Mouse (Mus musculus): Measurements from ENCODE around the gene Clic1. TPM values are rescaled to one million over a fixed set of nuclear protein-coding genes. Genes with fewer than 3 reads are reported as not detected.

Gene Clic1
- polyA plus RNA-seq, 1 experiment from 2014 or later, result 62.4 TPM

DNA sequence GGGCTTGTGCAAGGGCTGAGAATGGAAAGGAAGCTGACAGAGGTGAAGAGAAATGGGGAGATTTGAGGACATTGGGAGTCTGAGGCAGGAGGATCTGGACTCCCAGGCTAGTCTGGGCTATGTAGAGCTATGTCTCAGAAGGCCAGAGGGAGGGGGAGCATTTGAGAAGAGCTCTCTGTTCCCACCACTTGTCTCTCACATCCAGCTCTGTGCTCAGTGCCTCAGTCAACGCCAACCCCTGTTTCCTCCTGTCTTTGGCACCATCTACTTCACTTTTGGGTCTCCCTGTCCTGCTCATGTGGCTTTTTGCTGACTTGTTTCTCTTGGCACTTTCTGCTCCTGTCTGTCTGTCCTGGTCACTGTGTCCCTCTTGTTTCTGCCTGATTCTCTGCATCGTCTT lies 27.5 kb downstream of the Clic1 start:
- Histone ChIP-seq H3K36me3 (replicated peaks) (no peaks in the 10 kb centered on the region), H3K4me3 (peak overlapping the region; percentile 21; the same call in 1 of the 2 replicates), H3K9me3 (no peaks in the 10 kb centered on the region), H3K27ac (no peak overlapping the region), H3K27me3 (replicated peaks) (no peaks in the 10 kb centered on the region), H3K9ac (no peak overlapping the region), H3K4me2 (peak overlapping the region; percentile 43; the same call in 1 of the 2 replicates), H3K4me1 (peaks cover 11% of the 10 kb centered on the region; the same call in 1 of the 2 replicates)
- ATAC-seq (replicated peaks), result no peak
- WGBS, result 41% methylated on average over 2 of the region's 2 CpGs

DNA sequence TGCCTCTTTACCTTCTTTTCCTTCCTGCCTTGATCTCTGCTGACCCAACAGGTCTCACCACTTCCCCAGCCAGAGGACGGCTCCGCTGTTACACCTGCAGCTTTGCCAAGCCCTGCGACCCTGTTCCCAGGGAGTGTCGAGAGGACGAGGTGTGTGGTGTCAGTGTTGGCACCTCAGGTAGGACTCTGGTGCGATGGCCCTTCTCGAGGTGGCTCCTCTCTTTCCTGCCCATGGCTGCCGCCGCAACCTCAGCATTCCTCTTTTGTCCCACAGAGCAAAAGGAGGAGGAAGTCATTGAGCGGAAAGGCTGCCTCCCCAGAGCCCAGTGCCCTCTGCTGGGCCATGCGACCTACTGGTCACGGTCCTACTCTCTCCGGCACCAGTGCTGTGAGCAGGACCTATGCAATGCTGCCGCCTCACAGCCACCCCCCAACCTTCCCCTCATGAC lies 28.0 kb downstream of the Clic1 start, which contains the start of gene Ly6g6d:
Ly6g6d (minus strand) TSS at position 280 of the 448 bp plus-strand sequence.
- H3K4me2 ChIP-seq, result peak within 1 kb of the TSS; percentile 43
- ATAC-seq (replicated peaks), result 0 out of 2 replicates have a peak, but pooled peaks have one; percentile 37
- 9% methylated on average over 14 of the region's 14 CpGs for WGBS
- peak within 1 kb of the TSS; percentile 21 for H3K4me3 ChIP-seq
- H3K9me3 ChIP-seq, result no peaks in the 10 kb centered on the region
- H3K27ac ChIP-seq, result no peak within 1 kb of the TSS
- peaks cover 11% of the 10 kb centered on the region; the same call in 1 of the 2 replicates for H3K4me1 ChIP-seq
- H3K36me3 ChIP-seq (replicated peaks), result no peaks in the 10 kb centered on the region
- H3K27me3 ChIP-seq (replicated peaks), result no peaks in the 10 kb centered on the region
- no peak within 1 kb of the TSS; the same call in 1 of the 2 replicates for H3K9ac ChIP-seq

DNA sequence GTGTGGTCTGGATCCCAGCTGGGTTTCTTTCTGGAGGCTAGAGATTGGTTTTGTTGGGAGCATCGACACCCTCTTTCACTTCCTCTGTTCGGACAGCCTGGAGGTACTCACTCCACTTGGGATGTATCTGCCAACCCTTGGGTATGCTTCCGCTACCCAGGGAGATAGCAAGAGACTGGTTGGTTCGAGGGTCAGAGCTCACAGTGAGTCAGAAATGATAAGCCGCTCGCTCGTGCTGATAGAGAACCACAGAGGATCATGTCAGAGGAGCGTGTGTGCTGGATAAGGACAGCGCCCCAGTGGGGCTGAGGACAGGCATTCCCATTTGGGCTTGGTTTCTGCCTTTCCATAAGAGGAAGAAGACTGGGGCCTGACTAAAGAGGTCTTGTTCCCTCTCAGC lies 30.0 kb downstream of the Clic1 start:
- 72% methylated on average over 9 of the region's 9 CpGs for WGBS
- no peak for ATAC-seq (replicated peaks)
- H3K9ac ChIP-seq, result no peak overlapping the region

DNA sequence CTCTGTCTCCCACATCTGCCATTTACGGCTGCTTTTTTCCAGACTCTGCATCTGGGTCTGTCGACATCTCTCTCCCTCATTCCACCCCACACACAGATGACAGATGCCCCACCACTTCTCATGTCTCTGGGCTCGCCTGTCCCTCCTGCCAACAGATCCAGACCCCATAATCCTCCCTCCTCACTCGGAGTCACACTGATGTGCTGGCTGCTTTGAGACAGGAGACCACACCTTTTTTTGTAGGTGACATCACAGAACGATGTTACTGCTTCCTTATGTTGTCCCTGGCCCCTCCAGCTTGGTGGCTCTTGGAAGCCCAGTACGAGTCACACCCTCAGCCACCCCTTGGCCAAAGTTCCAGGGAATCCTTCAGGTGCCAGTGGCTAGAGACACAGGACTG lies 30.5 kb downstream of the Clic1 start:
- WGBS, result 62% methylated on average over 6 of the region's 6 CpGs
- no peak overlapping the region for H3K4me3 ChIP-seq
- no peak overlapping the region for H3K27ac ChIP-seq

More for the DNA sequence above, 30.0 kb downstream of the Clic1 start:
- no peaks in the 10 kb centered on the region for H3K9me3 ChIP-seq
- no peaks in the 10 kb centered on the region for H3K36me3 ChIP-seq (replicated peaks)
- H3K27me3 ChIP-seq (replicated peaks), result no peaks in the 10 kb centered on the region
- no peak overlapping the region for H3K27ac ChIP-seq
- H3K4me2 ChIP-seq, result no peak overlapping the region
- no peak overlapping the region for H3K4me3 ChIP-seq
- peaks cover 11% of the 10 kb centered on the region; the same call in 1 of the 2 replicates for H3K4me1 ChIP-seq

DNA sequence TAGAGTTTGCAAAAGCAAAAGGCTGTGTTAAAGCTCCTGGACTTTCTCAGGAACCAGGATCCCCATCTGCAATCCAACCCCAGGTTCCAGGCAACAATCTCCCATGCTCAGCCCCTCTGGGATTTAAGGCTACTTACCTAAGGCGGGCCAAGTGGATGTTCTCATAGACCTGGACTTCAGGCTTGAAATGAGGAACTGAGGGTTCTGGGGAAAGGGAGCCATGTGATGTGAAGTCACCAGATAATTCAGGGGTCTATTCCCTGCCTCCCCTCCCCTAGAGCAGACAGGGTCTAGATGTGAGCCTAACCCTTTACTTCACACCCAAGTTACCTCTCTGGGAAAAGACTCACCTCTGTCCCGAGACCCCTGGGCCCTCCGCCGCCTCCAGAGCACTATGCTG lies 30.9 kb downstream of the Clic1 start:
- Histone ChIP-seq H3K36me3 (replicated peaks) (no peaks in the 10 kb centered on the region), H3K9ac (no peak overlapping the region), H3K9me3 (no peaks in the 10 kb centered on the region), H3K4me1 (peaks cover 11% of the 10 kb centered on the region; the same call in 1 of the 2 replicates), H3K4me2 (no peak overlapping the region), H3K27me3 (replicated peaks) (no peaks in the 10 kb centered on the region), H3K27ac (no peak overlapping the region), H3K4me3 (no peak overlapping the region)
- WGBS, result 87% methylated on average over 4 of the region's 4 CpGs
- ATAC-seq (replicated peaks), result no peak

More for the DNA sequence above, 30.5 kb downstream of the Clic1 start:
- Histone ChIP-seq H3K4me2 (no peak overlapping the region), H3K9me3 (no peaks in the 10 kb centered on the region), H3K27me3 (replicated peaks) (no peaks in the 10 kb centered on the region), H3K9ac (no peak overlapping the region), H3K4me1 (peaks cover 11% of the 10 kb centered on the region; the same call in 1 of the 2 replicates), H3K36me3 (replicated peaks) (no peaks in the 10 kb centered on the region)
- no peak for ATAC-seq (replicated peaks)

DNA sequence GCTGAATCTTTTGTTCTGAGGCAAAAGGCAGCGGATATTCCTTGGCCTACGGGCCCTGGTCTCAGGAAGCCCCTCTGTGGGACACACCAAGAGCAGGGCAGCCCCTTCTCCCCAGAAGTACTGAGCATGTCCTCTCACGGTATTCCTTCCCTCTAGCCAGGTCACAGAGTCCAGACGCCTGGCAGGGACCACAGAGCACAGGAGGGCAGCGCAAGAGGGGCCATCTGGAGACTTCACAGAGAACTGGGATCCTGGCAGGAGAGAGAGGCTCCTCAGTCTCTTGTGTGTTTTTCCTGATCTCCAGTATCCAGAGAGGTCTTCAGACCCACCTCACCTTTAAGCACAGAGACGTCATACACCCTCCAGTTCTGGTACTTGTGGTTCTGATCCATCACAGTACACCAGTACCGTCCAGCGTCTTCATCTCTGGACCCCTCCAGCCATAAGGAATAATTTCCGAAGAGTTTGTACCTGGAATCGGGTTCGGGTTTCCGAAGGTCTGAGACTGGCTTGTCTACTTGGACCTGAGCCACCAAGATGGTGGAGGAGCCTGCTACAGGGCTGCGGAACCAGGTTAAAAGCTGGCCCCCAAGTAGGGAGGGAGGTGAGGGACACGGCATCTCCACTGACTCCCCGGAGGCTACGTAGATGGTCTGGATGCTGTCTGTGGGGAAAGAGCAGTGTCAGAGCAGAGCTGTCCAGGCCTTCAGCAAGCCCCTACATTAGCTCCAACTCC lies 33.2 kb downstream of the Clic1 start:
- WGBS, result 83% methylated on average over 16 of the region's 16 CpGs

DNA sequence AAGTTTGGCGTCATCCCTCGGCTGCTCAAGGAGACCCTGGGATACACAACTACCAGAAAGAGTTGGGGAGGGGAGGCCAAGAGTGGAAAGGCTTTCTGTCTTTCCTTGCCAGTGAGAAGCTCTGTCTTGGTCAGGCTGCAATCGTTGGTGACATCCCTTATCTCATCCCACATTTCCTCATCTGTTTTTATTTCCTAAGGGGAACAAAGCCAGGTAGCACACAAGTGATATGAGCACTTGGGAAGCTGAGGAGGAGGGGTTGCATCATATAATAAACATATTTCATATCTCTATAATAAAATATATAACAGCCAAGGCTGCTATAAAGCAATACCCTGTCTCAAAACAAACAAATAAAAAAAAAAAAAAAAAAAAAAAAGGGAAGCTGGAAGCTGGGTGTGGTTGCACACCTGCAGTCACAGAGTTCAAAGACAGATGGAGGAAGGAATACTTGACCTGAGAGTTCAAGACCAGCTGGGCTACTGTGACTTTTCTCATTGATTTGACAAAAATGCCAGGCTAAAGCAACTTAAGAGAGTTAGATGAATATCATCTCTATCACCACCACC lies 34.2 kb downstream of the Clic1 start:
- H3K9me3 ChIP-seq, result no peaks in the 10 kb centered on the region
- H3K9ac ChIP-seq, result no peak overlapping the region
- H3K4me3 ChIP-seq, result no peak overlapping the region
- H3K4me2 ChIP-seq, result no peak overlapping the region
- ATAC-seq (replicated peaks), result no peak
- no peaks in the 10 kb centered on the region for H3K4me1 ChIP-seq
- no peaks in the 10 kb centered on the region for H3K27me3 ChIP-seq (replicated peaks)
- WGBS, result 85% methylated on average over 3 of the region's 3 CpGs
- H3K36me3 ChIP-seq (replicated peaks), result no peaks in the 10 kb centered on the region
- H3K27ac ChIP-seq, result no peak overlapping the region

More for the DNA sequence above, 33.2 kb downstream of the Clic1 start:
- no peak overlapping the region for H3K27ac ChIP-seq
- no peaks in the 10 kb centered on the region for H3K27me3 ChIP-seq (replicated peaks)
- no peaks in the 10 kb centered on the region for H3K36me3 ChIP-seq (replicated peaks)
- H3K9ac ChIP-seq, result no peak overlapping the region
- H3K4me2 ChIP-seq, result no peak overlapping the region
- no peak for ATAC-seq (replicated peaks)
- H3K4me1 ChIP-seq, result peaks cover under 1% of the 10 kb centered on the region; the same call in 1 of the 2 replicates
- H3K4me3 ChIP-seq, result no peak overlapping the region
- no peaks in the 10 kb centered on the region for H3K9me3 ChIP-seq

DNA sequence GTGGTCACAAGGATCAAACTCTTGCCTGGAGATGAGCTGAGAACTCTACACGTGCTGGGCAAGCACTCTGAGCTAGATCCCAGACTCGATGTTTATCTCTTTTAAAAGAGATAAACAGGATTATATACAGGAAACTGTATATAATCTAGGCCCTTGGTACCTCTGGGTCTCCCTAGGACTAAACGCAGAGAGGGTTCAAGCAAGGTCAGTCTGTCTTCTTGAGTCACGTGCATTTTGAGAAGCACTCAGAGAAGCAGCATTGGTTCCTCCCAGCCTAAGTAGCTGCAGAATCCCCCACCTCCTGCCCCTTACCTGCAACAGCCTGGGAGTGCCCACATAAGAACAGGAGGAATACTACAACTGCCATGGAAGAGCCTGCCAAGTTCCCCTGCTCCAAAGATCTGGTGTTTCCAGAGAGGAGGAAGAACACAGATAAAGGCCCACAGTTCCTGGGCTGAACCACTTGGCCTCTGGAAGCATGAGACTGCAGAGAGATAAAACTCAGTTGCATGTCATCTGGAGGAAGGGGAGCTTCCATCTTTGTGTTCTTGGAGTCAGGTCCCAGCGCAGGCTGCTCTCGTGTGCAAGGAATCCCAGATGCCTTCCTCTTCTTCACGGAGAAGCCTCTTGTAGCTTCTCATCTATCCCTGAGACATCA lies 35.6 kb downstream of the Clic1 start, which contains the start of gene Ly6g6f:
Ly6g6f (minus strand) TSS at position 403 of the 658 bp plus-strand sequence.
- Histone ChIP-seq H3K4me1 (peaks cover 7% of the 10 kb centered on the region), H3K27me3 (replicated peaks) (no peaks in the 10 kb centered on the region), H3K9ac (no peak within 1 kb of the TSS), H3K4me2 (no peak within 1 kb of the TSS), H3K9me3 (no peaks in the 10 kb centered on the region), H3K4me3 (no peak within 1 kb of the TSS), H3K36me3 (replicated peaks) (no peaks in the 10 kb centered on the region), H3K27ac (no peak within 1 kb of the TSS)
- 86% methylated on average over 7 of the region's 7 CpGs for WGBS
- no peak for ATAC-seq (replicated peaks)

DNA sequence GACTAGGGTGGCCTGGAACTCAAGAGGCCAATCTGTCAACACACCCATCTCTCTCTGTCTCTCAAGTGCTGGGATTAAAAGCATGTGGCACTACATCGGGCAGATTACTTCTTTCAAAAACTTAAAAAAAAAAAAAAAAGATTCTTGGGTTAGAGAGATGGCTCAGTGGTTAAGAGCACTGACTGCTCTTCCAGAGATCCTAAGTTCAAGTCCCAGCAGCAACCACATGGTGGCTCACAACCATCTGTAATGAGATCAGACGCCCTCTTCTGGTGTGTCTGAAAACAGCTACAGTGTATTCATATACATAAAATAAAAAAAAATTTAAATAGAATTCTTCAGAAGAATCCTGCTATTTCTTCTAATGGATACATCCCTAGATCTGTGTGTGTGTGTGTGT lies 38.4 kb downstream of the Clic1 start:
- 51% methylated on average over 2 of the region's 2 CpGs for WGBS
- no peak for ATAC-seq (replicated peaks)
- no peaks in the 10 kb centered on the region for H3K27me3 ChIP-seq (replicated peaks)

DNA sequence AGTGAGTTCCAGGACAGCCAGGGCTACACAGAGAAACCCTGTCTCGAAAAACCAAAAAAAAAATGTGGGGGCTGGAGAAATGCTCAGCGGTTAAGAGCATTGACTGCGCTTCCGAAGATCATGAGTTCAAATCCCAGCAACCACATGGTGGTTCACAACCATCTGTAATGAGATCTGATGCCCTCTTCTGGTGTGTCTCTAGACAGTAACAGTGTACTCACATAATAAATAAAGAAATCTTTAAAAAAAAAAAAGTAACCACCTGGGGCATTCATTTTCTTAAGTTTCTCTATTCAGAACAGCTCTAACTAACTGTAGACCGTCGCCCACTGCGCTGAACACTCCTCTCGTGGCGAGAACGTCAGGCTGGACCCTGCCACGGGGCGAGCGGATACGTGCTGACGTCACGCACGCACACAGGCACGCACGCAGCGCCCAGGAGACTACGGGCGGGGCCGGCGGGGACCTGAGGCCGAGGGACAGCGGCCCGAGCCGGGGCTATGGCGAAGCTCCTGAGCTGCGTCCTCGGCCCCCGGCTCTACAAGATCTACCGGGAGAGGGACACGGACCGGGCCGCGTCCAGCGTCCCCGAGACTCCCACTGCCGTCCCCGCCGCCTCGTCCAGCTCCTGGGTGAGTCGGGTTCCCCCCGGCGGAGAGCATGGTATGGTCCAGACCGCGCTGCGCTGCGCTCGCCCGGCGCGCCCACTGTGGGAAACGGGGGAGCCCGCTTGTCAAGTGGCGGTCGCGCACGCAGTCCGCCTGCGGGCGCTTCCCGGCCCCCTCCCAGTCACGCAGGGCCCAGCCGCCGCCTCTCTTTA lies 39.3 kb downstream of the Clic1 start, which contains the start of gene Abhd16a:
Abhd16a (plus strand) TSS at position 439 of the 820 bp plus-strand sequence.
- Histone ChIP-seq H3K4me2 (peak within 1 kb of the TSS; percentile 67), H3K9ac (peak within 1 kb of the TSS; percentile 94), H3K27me3 (replicated peaks) (no peaks in the 10 kb centered on the region), H3K4me3 (peak within 1 kb of the TSS; percentile 73), H3K27ac (peak within 1 kb of the TSS; percentile 100), H3K36me3 (replicated peaks) (no peaks in the 10 kb centered on the region; the same call in 1 of the 2 replicates), H3K4me1 (peaks cover 15% of the 10 kb centered on the region), H3K9me3 (no peaks in the 10 kb centered on the region)
- 3% methylated on average over 66 of the region's 67 CpGs for WGBS
- ATAC-seq (replicated peaks), result peak; percentile 99

More for the DNA sequence above, 38.4 kb downstream of the Clic1 start:
- Histone ChIP-seq H3K36me3 (replicated peaks) (no peaks in the 10 kb centered on the region; the same call in 1 of the 2 replicates), H3K9ac (no peak overlapping the region), H3K4me3 (no peak overlapping the region), H3K9me3 (no peaks in the 10 kb centered on the region), H3K4me1 (peaks cover 15% of the 10 kb centered on the region), H3K4me2 (no peak overlapping the region), H3K27ac (no peak overlapping the region)

DNA sequence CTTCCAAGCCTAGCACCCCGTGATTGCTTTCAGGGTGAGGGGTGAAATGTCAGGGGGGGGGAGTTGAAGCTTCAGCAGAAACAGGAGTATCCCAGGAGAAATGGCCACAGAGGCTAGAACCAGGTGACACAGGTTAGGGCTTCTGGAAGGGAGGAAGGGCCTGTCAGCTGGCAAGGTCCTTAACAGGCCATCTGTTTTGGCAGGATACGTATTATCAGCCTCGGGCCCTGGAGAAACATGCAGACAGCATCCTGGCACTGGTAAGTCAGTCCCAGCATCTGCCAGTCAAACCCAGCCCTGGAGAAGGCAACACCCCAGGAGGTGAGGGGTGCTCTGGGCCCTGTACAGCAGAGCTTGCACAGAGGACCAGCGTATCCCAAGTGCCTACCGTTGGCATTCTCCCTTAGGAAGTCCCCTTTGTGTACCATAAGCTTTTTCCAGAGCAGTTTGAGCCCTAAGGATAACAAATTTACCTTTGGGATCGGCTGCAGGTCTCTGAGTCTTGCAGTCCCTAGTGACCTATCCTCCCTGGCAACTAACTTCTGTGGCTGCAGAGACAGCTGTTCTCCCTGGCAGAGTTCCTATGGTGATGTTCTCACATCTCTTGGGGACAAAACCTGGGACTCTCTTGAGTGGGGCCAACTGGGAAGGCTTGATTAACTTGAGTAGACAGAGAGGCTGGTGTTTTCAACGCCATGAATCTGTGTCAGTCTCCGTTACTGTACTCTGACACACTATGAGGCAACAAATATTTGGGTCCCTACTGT lies 40.6 kb downstream of the Clic1 start:
- H3K4me3 ChIP-seq, result peak overlapping the region; percentile 73
- no peak for ATAC-seq (replicated peaks)
- H3K4me1 ChIP-seq, result peaks cover 15% of the 10 kb centered on the region
- H3K27me3 ChIP-seq (replicated peaks), result no peaks in the 10 kb centered on the region
- H3K27ac ChIP-seq, result peak overlapping the region; percentile 100; the same call in 1 of the 2 replicates
- peak overlapping the region; percentile 67 for H3K4me2 ChIP-seq
- no peaks in the 10 kb centered on the region for H3K9me3 ChIP-seq
- peak overlapping the region; percentile 94 for H3K9ac ChIP-seq
- peaks cover 4% of the 10 kb centered on the region for H3K36me3 ChIP-seq (replicated peaks)
- 67% methylated on average over 8 of the region's 8 CpGs for WGBS
